In genomic region chr4:48321276-48321675, GRCm38 (mm10) we compare ENCODE assay signal across 16 mouse cellular contexts. TPM values are rescaled to one million over a fixed set of nuclear protein-coding genes. Genes with fewer than 3 reads are reported as not detected.
DNase-seq lines count a peak whose midpoint lies in the region; ATAC-seq lines count a peak whose summit lies in the region.
"Had no signal": no experiment of that assay in that cellular context is flagged by ENCODE, and none has a peak within 500 bp of the region (broad histone marks: within the 10 kb centered on the region; RNA-seq: fewer than 3 reads in every experiment).

No protein-coding gene starts in this region.

- H3K4me1 ChIP-seq in heart, embryonic 11.5 days (ENCODE audit: control insufficient read depth, insufficient read depth, low read length) = no peaks in the 10 kb centered on the region
- H3K4me1 ChIP-seq: heart, embryonic 15.5 days; limb, embryonic 12.5 days had no signal

- H3K4me2 ChIP-seq in heart, embryonic 11.5 days = no peak overlapping the region
- H3K4me2 ChIP-seq: heart, embryonic 15.5 days; hindbrain, embryonic 14.5 days; limb, embryonic 12.5 days had no signal

- 83% methylated on average over 1 of the region's 1 CpGs for WGBS in heart, embryonic 11.5 days (ENCODE audit: insufficient replicate concordance)

- H3K4me3 ChIP-seq in heart, embryonic 11.5 days (ENCODE audit: low read depth, low read length) = no peak overlapping the region
- H3K4me3 ChIP-seq: heart, embryonic 15.5 days; limb, embryonic 12.5 days had no signal

- no peak overlapping the region for H3K27ac ChIP-seq in heart, embryonic 11.5 days (ENCODE audit: low read depth, low read length)
- H3K27ac ChIP-seq: heart, embryonic 15.5 days; hindbrain, embryonic 14.5 days; limb, embryonic 12.5 days had no signal

- no peaks in the 10 kb centered on the region for H3K36me3 ChIP-seq in heart, embryonic 11.5 days (ENCODE audit: control insufficient read depth, insufficient read depth, low read length)
- H3K36me3 ChIP-seq: heart, embryonic 15.5 days; limb, embryonic 12.5 days had no signal

- no peaks in the 10 kb centered on the region for H3K27me3 ChIP-seq in heart, embryonic 11.5 days (ENCODE audit: control insufficient read depth, insufficient read depth, low read length)
- H3K27me3 ChIP-seq: heart, embryonic 15.5 days; limb, embryonic 12.5 days had no signal

- intact Hi-C loops in left cerebral cortex, postnatal 4 days (cut with DNase I) = no loop called here
- intact Hi-C loops in gastrocnemius, postnatal 14 days (cut with DNase I; ENCODE audit: low total_unique reads) = no loop called here

- no peak overlapping the region for H3K9ac ChIP-seq in heart, embryonic 11.5 days (ENCODE audit: low read depth, low read length)
- H3K9ac ChIP-seq: heart, embryonic 15.5 days; hindbrain, embryonic 14.5 days; limb, embryonic 12.5 days had no signal

- H3K9me3 ChIP-seq in heart, embryonic 11.5 days (replicated peaks; ENCODE audit: control insufficient read depth, low read length) = no peaks in the 10 kb centered on the region
- H3K9me3 ChIP-seq: heart, embryonic 15.5 days; limb, embryonic 12.5 days had no signal

- peak; percentile 10 for DNase-seq in adrenal gland, postnatal 14 days
- DNase-seq in adrenal gland, adult 18-20 months (ENCODE audit: low spot score in 2 of 2) = no peak
- peak; percentile 6 for DNase-seq in heart, adult 8-10 months (ENCODE audit: low spot score)
- peak; percentile 2 for DNase-seq in left cerebral cortex, postnatal 4 days
- no peak for DNase-seq in left cerebral cortex, adult 9 months (ENCODE audit: low spot score in 2 of 2)
- DNase-seq in NIH3T3 (ENCODE audit: low read depth) = peak; percentile 25
- DNase-seq in gastrocnemius, postnatal 14 days = no peak
- DNase-seq: gastrocnemius, postnatal 36 days; layer of hippocampus, postnatal 36 days; right cerebral cortex, adult 18-20 months; spleen, adult 18-20 months; thymus, postnatal 4 days had no signal

- no peak for ATAC-seq in heart, embryonic 11.5 days (replicated peaks; ENCODE audit: insufficient number of reproducible peaks, low FRiP score, low TSS enrichment)

RNA-seq across cellular contexts. Expression of gene Invs, which starts 41.7 kb away (rescaled TPM):
- total RNA-seq in adrenal gland, postnatal 14 days (2021) = 8.3 and 11.2 TPM in 2 replicates
- 10 to 100 TPM; 10.6 to 11.5 TPM for total RNA-seq in adrenal gland, adult 18-20 months (2021)
- total RNA-seq in heart, adult 8-10 months (2022) = 1 to 10 TPM; 2.0 to 2.6 (median 2.4) TPM
- polyA plus RNA-seq in heart, embryonic 11.5 days (2014; fragmentation: Nextera tagmentation; extraction: Ambion mirVana) = 4.3 and 5.5 TPM in 2 replicates
- total RNA-seq in left cerebral cortex, postnatal 4 days (2021) = 10 to 100 TPM; 14.4 to 14.6 TPM
- 1 to 10 TPM; 2.8 to 3.2 TPM for total RNA-seq in gastrocnemius, postnatal 14 days (2021)

RNA-seq across cellular contexts. Expression of gene Erp44, which starts 41.9 kb away (rescaled TPM):
- total RNA-seq in adrenal gland, postnatal 14 days (2021) = 60.0 and 63.1 TPM in 2 replicates
- 10 to 100 TPM; 52.4 to 65.1 TPM for total RNA-seq in adrenal gland, adult 18-20 months (2021)
- 10 to 100 TPM; 23.4 to 27.4 (median 25.4) TPM for total RNA-seq in heart, adult 8-10 months (2022)
- 58.5 and 69.5 TPM in 2 replicates for polyA plus RNA-seq in heart, embryonic 11.5 days (2014; fragmentation: Nextera tagmentation; extraction: Ambion mirVana)
- 10 to 100 TPM; 36.4 to 38.1 TPM for total RNA-seq in left cerebral cortex, postnatal 4 days (2021)
- 10 to 100 TPM; 26.4 to 27.6 TPM for total RNA-seq in gastrocnemius, postnatal 14 days (2021)

Comparison
In these comparisons a context has a peak if more than half of its experiments do, and no peak if none do; other contexts are left out.
1. DNase-seq: peak in adrenal gland, postnatal 14 days (single experiment), heart, adult 8-10 months (single experiment), left cerebral cortex, postnatal 4 days (single experiment) and NIH3T3 (single experiment); none in adrenal gland, adult 18-20 months (0 of 2), left cerebral cortex, adult 9 months (0 of 2) and gastrocnemius, postnatal 14 days (single experiment).